Mouse (Mus musculus): ENCODE data around the gene Sh2b2. TPM values are rescaled to one million over a fixed set of nuclear protein-coding genes. Genes with fewer than 3 reads are reported as not detected.

The Sh2b2 gene
- polyA plus RNA-seq, 1 experiment from 2014 or later: 4.6 TPM

Other genes with a start within 250 kb of the Sh2b2 start
- 15.2 and 16.6 TPM in 2 replicates for gene Upk3b, start 208.1 kb downstream of the Sh2b2 start, polyA plus RNA-seq (2014; fragmentation: Nextera tagmentation; extraction: Ambion mirVana)
- gene Upk3bl, start 192.1 kb downstream of the Sh2b2 start, polyA plus RNA-seq (2014; fragmentation: Nextera tagmentation; extraction: Ambion mirVana): 0.78 and 0.97 TPM in 2 replicates
- gene Rasa4, start 162.6 kb downstream of the Sh2b2 start, polyA plus RNA-seq (2014; fragmentation: Nextera tagmentation; extraction: Ambion mirVana): 1.7 TPM in 2 replicates
- 253 and 261 TPM in 2 replicates for gene Polr2j, start 129.9 kb downstream of the Sh2b2 start, polyA plus RNA-seq (2014; fragmentation: Nextera tagmentation; extraction: Ambion mirVana)
- gene Lrwd1, start 110.5 kb downstream of the Sh2b2 start, polyA plus RNA-seq (2014; fragmentation: Nextera tagmentation; extraction: Ambion mirVana): 69.0 and 70.3 TPM in 2 replicates
- gene Alkbh4, start 110.4 kb downstream of the Sh2b2 start, polyA plus RNA-seq (2014; fragmentation: Nextera tagmentation; extraction: Ambion mirVana): 20.3 and 24.9 TPM in 2 replicates
- gene Orai2, start 75.8 kb downstream of the Sh2b2 start, polyA plus RNA-seq (2014; fragmentation: Nextera tagmentation; extraction: Ambion mirVana): 7.4 and 9.0 TPM in 2 replicates
- 59.9 and 65.5 TPM in 2 replicates for gene Prkrip1, start 47.6 kb downstream of the Sh2b2 start, polyA plus RNA-seq (2014; fragmentation: Nextera tagmentation; extraction: Ambion mirVana)

Data from liver, embryonic 11.5 days (tissue).